Mouse (Mus musculus) small intestine, adult 2 months (tissue): ENCODE results near the gene Alpl. TPM values are rescaled to one million over a fixed set of nuclear protein-coding genes. Genes with fewer than 3 reads are reported as not detected.

ENCODE experiments used
- H3K27ac ChIP-seq: fragments of 200-500 bp; 2 replicates; pipeline ENCODE4 v1.5.1; 2012; ENCODE audit warnings: low read depth, low read length, control low read depth, inconsistent platforms; ENCODE audit not compliant: insufficient read depth
- H3K27me3 ChIP-seq: fragments of 200-500 bp; 2 replicates; pipeline ENCODE4 v1.6.1; 2012; ENCODE audit warnings: mild to moderate bottlenecking, moderate library complexity, low read length, inconsistent platforms; ENCODE audit not compliant: control insufficient read depth, insufficient read depth
- H3K36me3 ChIP-seq: fragments of 200-500 bp; 2 replicates; pipeline ENCODE4 v1.6.1; 2012; ENCODE audit warnings: mild to moderate bottlenecking, low read length, control low read depth, inconsistent platforms; ENCODE audit not compliant: control insufficient read depth, insufficient read depth
- H3K4me1 ChIP-seq: fragments of 200-500 bp; 2 replicates; pipeline ENCODE4 v1.6.1; 2012; ENCODE audit warnings: low read length, inconsistent platforms, mixed read lengths; ENCODE audit not compliant: control insufficient read depth, insufficient read depth, insufficient read length
- H3K4me3 ChIP-seq: fragments of 200-500 bp; 2 replicates; pipeline ENCODE4 v1.5.1; 2012; ENCODE audit warnings: low read depth, mild to moderate bottlenecking, control low read depth, inconsistent platforms, low read length, moderate library complexity
- CTCF ChIP-seq: fragments of 200-500 bp; IDR thresholded peaks from 2 replicates; pipeline ENCODE4 v1.5.1; 2012; ENCODE audit warnings: low read depth, mild to moderate bottlenecking, control low read depth, inconsistent platforms, low read length, moderate library complexity, mixed read lengths; ENCODE audit not compliant: insufficient replicate concordance, insufficient read length; ENCODE audit errors: extremely low read depth
- POLR2A ChIP-seq: fragments of 200-500 bp; IDR thresholded peaks from 2 replicates; pipeline ENCODE4 v1.6.1; 2012; ENCODE audit warnings: low read depth, mild to moderate bottlenecking, control low read depth, inconsistent platforms, low read length, moderate library complexity
- WGBS: fragments of 180-500 bp; shearing (Covaris S2); methylation state at CpG from one replicate; pipeline ENCODE4 v1.1.7; 2018; 5-methylcytosine and 5-hydroxymethylcytosine counted together
- polyA plus RNA-seq: library from polyadenylated mRNA; depleted of rRNA; stranded (reverse); fragments of >200 nt; gene quantifications from 2 replicates; pipeline ENCODE4 v1.2.3, GENCODE M21; 2012

The Alpl gene
- polyA plus RNA-seq, 1 experiment, result 2.8 TPM

GRCm38 (mm10) chr4:137768831-137769230, 27.4 kb downstream of the Alpl start:
- 62% methylated on average over 6 of the region's 6 CpGs for WGBS
- Histone ChIP-seq H3K27ac (no peak overlapping the region), H3K4me3 (no peak overlapping the region), H3K36me3 (no peaks in the 10 kb centered on the region), H3K4me1 (peaks cover 2% of the 10 kb centered on the region; the same call in 1 of the 2 replicates), H3K27me3 (no peaks in the 10 kb centered on the region)
- TF ChIP-seq POLR2A (no peak), CTCF (no peak)

GRCm38 (mm10) chr4:137768381-137768780, 27.8 kb downstream of the Alpl start:
- Histone ChIP-seq H3K36me3 (no peaks in the 10 kb centered on the region), H3K27me3 (no peaks in the 10 kb centered on the region), H3K27ac (no peak overlapping the region), H3K4me1 (peaks cover 3% of the 10 kb centered on the region; the same call in 1 of the 2 replicates), H3K4me3 (no peak overlapping the region)
- 89% methylated on average over 5 of the region's 5 CpGs for WGBS
- TF ChIP-seq CTCF (no peak), POLR2A (no peak)

GRCm38 (mm10) chr4:137766365-137766764, 29.8 kb downstream of the Alpl start:
- H3K27me3 ChIP-seq, result no peaks in the 10 kb centered on the region
- no peak overlapping the region for H3K4me3 ChIP-seq
- no peaks in the 10 kb centered on the region for H3K36me3 ChIP-seq
- no peak overlapping the region for H3K27ac ChIP-seq
- WGBS, result 37% methylated on average over 5 of the region's 5 CpGs
- H3K4me1 ChIP-seq, result peaks cover 3% of the 10 kb centered on the region; the same call in 1 of the 2 replicates
- TF ChIP-seq CTCF, result no peak

GRCm38 (mm10) chr4:137765554-137765971, 30.6 kb downstream of the Alpl start:
- Histone ChIP-seq H3K4me3 (no peak overlapping the region), H3K27ac (no peak overlapping the region), H3K36me3 (no peaks in the 10 kb centered on the region), H3K27me3 (no peaks in the 10 kb centered on the region), H3K4me1 (peaks cover 3% of the 10 kb centered on the region; the same call in 1 of the 2 replicates)
- 80% methylated on average over 7 of the region's 7 CpGs for WGBS
- TF ChIP-seq CTCF (no peak), POLR2A (no peak)

- Histone ChIP-seq H3K36me3 (no peaks in the 10 kb centered on the region), H3K4me1 (peaks cover 3% of the 10 kb centered on the region; the same call in 1 of the 2 replicates), H3K27me3 (no peaks in the 10 kb centered on the region), H3K27ac (no peak overlapping the region), H3K4me3 (no peak overlapping the region)
- 80% methylated on average over 3 of the region's 3 CpGs for WGBS
- TF ChIP-seq POLR2A (no peak), CTCF (no peak)
Observed at GRCm38 (mm10) chr4:137764621-137765020, 31.6 kb downstream of the Alpl start.

GRCm38 (mm10) chr4:137763920-137764495, 32.2 kb downstream of the Alpl start:
- WGBS, result 31% methylated on average over 8 of the region's 8 CpGs
- Histone ChIP-seq H3K4me1 (peaks cover 3% of the 10 kb centered on the region; the same call in 1 of the 2 replicates), H3K27me3 (no peaks in the 10 kb centered on the region), H3K27ac (no peak overlapping the region), H3K4me3 (no peak overlapping the region), H3K36me3 (no peaks in the 10 kb centered on the region)
- no peak for TF ChIP-seq CTCF
- no peak for TF ChIP-seq POLR2A

- peaks cover 3% of the 10 kb centered on the region; the same call in 1 of the 2 replicates for H3K4me1 ChIP-seq
- 80% methylated on average over 9 of the region's 9 CpGs for WGBS
- no peaks in the 10 kb centered on the region for H3K27me3 ChIP-seq
- no peak overlapping the region for H3K27ac ChIP-seq
- TF ChIP-seq CTCF, result no peak
- no peak for TF ChIP-seq POLR2A
- no peak overlapping the region for H3K4me3 ChIP-seq
- H3K36me3 ChIP-seq, result no peaks in the 10 kb centered on the region
Observed at GRCm38 (mm10) chr4:137762886-137763285, 33.3 kb downstream of the Alpl start.
